Mouse (Mus musculus) bone marrow, adult 2 months (tissue): Measurements from ENCODE around the gene Top3a.

ENCODE experiments used
- CTCF ChIP-seq: fragments of 200-500 bp; IDR thresholded peaks from 2 replicates; pipeline ENCODE4 v1.5.1; 2011; ENCODE audit warnings: low read length, control low read depth; ENCODE audit not compliant: control insufficient read depth, insufficient read depth
- POLR2A ChIP-seq: fragments of 200-500 bp; IDR thresholded peaks from 2 replicates; pipeline ENCODE4 v1.6.1; 2011; ENCODE audit warnings: low read depth, mild to moderate bottlenecking, control low read depth, low read length, borderline replicate concordance; ENCODE audit not compliant: control insufficient read depth

DNA sequence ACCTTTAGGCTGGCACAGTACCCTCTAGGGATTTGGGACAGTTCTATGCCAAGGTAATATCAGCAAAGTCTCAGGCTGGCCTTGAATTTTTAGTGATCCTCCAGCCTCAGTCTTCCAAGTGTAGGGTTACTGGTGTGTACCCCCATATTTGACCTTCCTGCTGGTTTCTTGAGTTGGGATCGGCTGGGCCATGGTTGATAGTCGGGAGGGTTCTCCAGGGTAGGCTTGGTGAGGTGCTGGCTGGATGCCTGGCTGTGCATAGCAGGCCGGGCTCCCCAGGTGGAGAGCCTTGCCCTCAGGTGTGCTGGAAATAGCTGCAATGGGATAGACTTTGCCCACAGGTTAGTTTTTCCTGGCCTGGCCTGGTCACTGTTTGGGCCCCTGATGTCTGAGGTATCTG, 71.9 kb downstream of the Top3a start:
- TF ChIP-seq POLR2A (no peak), CTCF (no peak)
